Mouse (Mus musculus): ENCODE data around the gene 1700016C15Rik. TPM values are rescaled to one million over a fixed set of nuclear protein-coding genes. Genes with fewer than 3 reads are reported as not detected.
A peak's percentile ranks its signal among the peaks of the same experiment; 100 is the strongest.

1700016C15Rik gene
- 0.22 TPM in 1 of 2 replicates, not detected in the other for polyA plus RNA-seq (2012; rRNA removed)

DNA sequence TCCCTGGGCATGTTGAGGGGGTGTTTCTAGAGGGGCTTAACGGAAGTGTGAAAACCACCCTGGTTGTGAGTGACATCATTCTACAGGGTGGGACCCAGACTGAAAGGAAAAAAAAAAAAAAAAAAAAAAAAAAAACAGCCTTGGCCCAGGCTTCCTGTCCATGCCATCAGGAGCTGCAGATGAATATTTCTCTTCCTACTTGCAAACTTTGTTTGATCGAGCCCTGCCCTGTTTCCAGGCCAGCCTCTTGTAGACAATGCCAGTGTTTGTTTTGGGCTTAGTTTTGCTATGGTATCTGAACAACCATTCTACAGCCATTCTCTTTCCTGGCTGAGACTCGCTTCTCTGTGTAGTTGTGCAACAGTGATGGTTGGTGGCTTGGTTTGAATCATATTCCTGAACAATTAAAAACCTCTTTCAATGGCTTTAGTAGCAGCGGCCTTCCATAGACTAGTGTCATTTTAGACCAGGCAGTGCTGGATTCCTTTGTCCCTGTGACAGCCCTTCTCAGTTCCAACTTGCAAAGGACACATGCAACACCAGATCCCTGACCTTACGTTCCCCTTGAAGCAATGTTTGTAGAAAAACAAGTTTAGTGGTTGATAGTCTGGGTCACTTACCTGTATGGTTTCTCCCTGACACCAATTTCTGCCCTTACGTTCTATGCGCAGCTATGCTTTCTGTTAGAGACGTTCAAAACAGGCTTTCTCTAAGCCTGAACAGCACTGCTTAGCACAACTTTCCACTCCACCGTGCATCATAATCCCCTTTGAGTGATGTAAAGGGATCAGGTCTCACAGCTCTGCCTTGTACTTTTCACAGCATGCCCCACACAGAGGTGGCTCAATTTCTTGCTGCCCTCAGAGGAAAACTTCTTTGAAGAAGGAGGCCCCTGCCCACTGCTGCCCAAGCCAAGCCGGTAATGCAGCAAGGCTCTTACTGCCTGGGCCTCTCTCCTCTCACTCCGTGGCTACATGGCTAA is at the start of gene 1700016C15Rik:
Gene 1700016C15Rik, plus strand, starts transcription at position 772 of the 982 bp plus-strand sequence.
- 56% methylated on average over 11 of the region's 11 CpGs for WGBS
- Histone ChIP-seq H3K4me3 (replicated peaks; ENCODE audit: extremely low read depth, low read depth, low read length) (no peak within 1 kb of the TSS), H3K4me1 (ENCODE audit: control insufficient read depth, insufficient read depth, low read length) (peaks cover 7% of the 10 kb centered on the region; the same call in 1 of the 2 replicates)
- peak; percentile 34 for DNase-seq
- no peak for TF ChIP-seq POLR2A (IDR thresholded peaks at IDR 0.05; ENCODE audit: borderline replicate concordance, extremely low read depth, low read depth, low read length)
- no peak for TF ChIP-seq CTCF (IDR thresholded peaks at IDR 0.05; ENCODE audit: insufficient read depth, low read length)

DNA sequence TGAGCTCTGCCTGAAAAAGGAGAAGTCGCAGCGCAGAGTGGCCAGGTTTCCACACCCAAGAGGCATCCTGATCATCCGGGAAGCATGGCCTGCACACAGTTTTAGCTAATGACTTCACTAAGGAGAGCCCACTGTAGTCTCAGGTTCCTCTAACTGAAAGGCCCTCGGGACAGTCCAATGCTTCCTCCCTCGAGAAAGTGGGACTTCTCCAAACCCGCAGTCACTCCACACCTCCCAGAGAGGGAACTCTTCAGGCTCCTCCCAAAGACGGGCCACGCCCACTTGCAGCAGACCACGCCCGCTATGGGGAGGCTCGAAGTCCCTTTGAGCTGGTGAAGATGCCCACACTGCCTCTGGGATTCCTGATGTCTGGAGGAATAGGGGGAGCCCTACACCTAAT is 48.4 kb upstream of the 1700016C15Rik start:
- DNase-seq = no peak
- no peak for TF ChIP-seq CTCF (IDR thresholded peaks at IDR 0.05; ENCODE audit: insufficient read depth, low read length)
- no peak for TF ChIP-seq POLR2A (IDR thresholded peaks at IDR 0.05; ENCODE audit: borderline replicate concordance, extremely low read depth, low read depth, low read length)
- no peaks in the 10 kb centered on the region for H3K4me1 ChIP-seq (ENCODE audit: control insufficient read depth, insufficient read depth, low read length)
- WGBS = 67% methylated on average over 11 of the region's 11 CpGs
- no peak overlapping the region for H3K4me3 ChIP-seq (replicated peaks; ENCODE audit: extremely low read depth, low read depth, low read length)

DNA sequence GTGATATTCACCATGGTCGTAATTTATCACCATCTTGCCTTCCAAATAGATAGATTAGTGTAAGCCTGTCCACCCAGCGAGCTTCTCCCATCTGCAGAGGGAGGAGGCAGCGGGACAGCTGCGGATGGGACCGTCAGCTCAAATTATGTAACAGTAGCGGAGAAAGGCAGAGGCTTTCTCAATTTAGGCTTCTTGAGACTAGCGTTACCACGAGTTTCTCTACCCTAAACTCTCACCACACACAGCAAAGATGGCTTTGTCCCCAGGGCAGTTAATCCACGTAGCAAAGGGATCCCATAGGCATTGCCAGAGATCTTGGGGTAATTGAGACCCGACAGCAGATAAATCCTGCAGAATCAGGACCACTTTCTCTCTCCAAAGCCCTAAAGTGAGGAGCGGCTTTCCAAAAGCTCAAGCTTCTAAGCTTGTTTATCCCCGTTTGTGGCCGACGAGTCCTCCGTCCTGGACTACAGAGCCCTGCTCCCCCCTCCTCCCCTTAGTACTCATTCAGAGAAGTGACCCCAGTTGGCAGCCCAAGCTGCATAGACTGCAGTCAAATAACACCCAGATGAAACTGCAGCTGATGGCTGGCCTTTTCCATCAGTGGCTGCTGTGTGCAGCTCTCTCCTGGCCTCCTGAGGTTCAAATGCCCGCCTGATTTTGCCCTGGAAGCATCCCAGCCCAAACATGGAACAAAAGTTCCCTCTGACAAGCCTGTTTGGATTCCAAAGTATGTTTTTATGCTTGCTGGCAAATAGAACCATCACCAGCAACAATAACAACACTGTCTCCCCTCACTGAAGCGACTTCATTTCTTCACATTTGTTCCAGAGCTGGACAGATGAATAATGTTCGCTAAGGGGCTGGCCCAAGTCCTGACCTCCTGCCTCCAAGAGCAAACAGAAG is 45.4 kb upstream of the 1700016C15Rik start:
- WGBS = 68% methylated on average over 18 of the region's 18 CpGs
- no peaks in the 10 kb centered on the region for H3K4me1 ChIP-seq (ENCODE audit: control insufficient read depth, insufficient read depth, low read length)
- no peak overlapping the region for H3K4me3 ChIP-seq (replicated peaks; ENCODE audit: extremely low read depth, low read depth, low read length)
- no peak for DNase-seq
- TF ChIP-seq CTCF (IDR thresholded peaks at IDR 0.05; ENCODE audit: insufficient read depth, low read length) (no peak), POLR2A (IDR thresholded peaks at IDR 0.05; ENCODE audit: borderline replicate concordance, extremely low read depth, low read depth, low read length) (no peak)

DNA sequence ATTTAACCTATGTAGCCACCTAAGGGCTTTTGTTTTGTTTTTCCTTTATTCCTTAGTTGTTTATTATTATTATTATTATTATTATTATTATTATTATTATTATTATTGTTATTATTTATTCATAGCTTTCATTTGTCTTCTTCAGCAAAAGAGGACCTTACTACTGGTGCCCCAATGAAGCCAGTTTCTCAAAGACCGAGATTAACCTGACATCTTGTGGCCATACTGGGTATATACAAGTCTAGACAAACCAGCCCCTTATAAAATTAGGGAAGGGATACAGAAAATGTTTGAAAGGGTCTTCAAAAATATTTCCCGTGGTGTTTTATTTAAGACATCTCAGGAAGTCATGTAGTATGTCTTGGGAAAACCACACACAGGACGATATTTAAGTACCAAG is 44.7 kb upstream of the 1700016C15Rik start:
- no peak for TF ChIP-seq CTCF (IDR thresholded peaks at IDR 0.05; ENCODE audit: insufficient read depth, low read length)
- TF ChIP-seq POLR2A (IDR thresholded peaks at IDR 0.05; ENCODE audit: borderline replicate concordance, extremely low read depth, low read depth, low read length) = no peak
- 5% methylated on average over 3 of the region's 3 CpGs for WGBS
- no peak for DNase-seq
- Histone ChIP-seq H3K4me3 (replicated peaks; ENCODE audit: extremely low read depth, low read depth, low read length) (no peak overlapping the region), H3K4me1 (ENCODE audit: control insufficient read depth, insufficient read depth, low read length) (no peaks in the 10 kb centered on the region)

DNA sequence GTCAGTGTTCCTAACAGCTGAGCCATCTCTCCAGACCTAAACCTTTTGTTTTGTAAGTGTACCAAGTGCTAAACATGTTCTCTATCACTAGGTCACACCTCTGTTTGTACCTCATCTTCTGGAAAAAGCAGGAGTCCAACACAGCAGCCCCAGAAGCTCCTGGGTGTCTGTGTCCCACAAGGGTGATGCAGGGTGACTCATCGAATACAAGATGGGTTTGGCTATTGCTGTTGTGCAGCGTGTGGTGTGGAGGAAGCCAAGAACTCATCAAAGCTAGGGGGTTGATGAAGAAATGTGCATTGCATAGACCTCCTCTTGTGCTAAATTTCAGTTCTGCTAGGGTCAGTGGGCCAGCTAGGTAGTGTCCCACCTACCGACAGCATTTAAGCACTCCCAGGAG is 43.5 kb upstream of the 1700016C15Rik start:
- no peaks in the 10 kb centered on the region for H3K4me1 ChIP-seq (ENCODE audit: control insufficient read depth, insufficient read depth, low read length)
- DNase-seq = no peak
- no peak overlapping the region for H3K4me3 ChIP-seq (replicated peaks; ENCODE audit: extremely low read depth, low read depth, low read length)
- TF ChIP-seq POLR2A (IDR thresholded peaks at IDR 0.05; ENCODE audit: borderline replicate concordance, extremely low read depth, low read depth, low read length) (no peak), CTCF (IDR thresholded peaks at IDR 0.05; ENCODE audit: insufficient read depth, low read length) (no peak)
- WGBS = 53% methylated on average over 3 of the region's 3 CpGs

DNA sequence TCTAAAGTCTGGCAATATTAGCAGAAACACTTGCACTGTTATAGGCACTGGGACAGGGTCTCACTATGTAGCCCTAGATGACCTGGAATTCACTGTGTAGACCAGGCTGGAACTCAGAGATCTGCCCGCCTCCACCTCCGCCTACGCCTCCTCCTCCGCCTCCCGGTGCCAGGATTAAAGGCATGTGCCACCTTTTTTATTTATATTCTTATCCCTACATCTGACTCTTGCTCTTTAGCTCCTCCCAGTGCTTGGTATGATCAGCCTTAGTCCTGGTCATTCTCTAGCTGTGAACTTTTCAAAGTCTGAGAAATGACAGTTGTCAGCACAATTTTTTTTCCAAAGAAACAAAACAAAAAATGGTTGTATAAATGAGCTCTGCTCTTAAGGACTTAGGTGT is 42.6 kb upstream of the 1700016C15Rik start:
- Histone ChIP-seq H3K4me1 (ENCODE audit: control insufficient read depth, insufficient read depth, low read length) (no peaks in the 10 kb centered on the region), H3K4me3 (replicated peaks; ENCODE audit: extremely low read depth, low read depth, low read length) (no peak overlapping the region)
- DNase-seq = no peak
- TF ChIP-seq CTCF (IDR thresholded peaks at IDR 0.05; ENCODE audit: insufficient read depth, low read length) (no peak), POLR2A (IDR thresholded peaks at IDR 0.05; ENCODE audit: borderline replicate concordance, extremely low read depth, low read depth, low read length) (no peak)
- 68% methylated on average over 5 of the region's 5 CpGs for WGBS

DNA sequence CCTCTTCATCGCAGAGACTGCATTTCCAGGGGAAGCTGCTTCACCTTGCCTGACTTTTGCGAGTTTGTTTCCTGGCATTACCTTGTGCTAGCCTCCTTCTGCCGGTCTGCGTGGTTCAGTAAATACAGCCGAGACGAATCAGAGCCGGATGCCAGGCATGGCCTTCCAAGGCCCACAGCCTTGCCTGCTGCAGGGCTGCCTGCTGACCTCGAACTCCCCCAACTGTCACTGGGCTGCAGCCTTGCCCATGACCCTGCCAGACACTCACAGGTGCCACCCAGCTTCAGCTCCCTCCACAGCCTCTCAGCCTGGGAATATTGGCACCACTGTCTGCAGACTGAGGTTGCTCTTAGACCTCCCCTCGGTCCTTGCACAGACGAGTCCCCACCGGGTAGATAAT is 37.1 kb upstream of the 1700016C15Rik start:
- H3K4me3 ChIP-seq (replicated peaks; ENCODE audit: extremely low read depth, low read depth, low read length) = no peak overlapping the region
- no peaks in the 10 kb centered on the region for H3K4me1 ChIP-seq (ENCODE audit: control insufficient read depth, insufficient read depth, low read length)
- DNase-seq = no peak
- WGBS = 74% methylated on average over 11 of the region's 11 CpGs
- TF ChIP-seq CTCF (IDR thresholded peaks at IDR 0.05; ENCODE audit: insufficient read depth, low read length) (no peak), POLR2A (IDR thresholded peaks at IDR 0.05; ENCODE audit: borderline replicate concordance, extremely low read depth, low read depth, low read length) (no peak)

DNA sequence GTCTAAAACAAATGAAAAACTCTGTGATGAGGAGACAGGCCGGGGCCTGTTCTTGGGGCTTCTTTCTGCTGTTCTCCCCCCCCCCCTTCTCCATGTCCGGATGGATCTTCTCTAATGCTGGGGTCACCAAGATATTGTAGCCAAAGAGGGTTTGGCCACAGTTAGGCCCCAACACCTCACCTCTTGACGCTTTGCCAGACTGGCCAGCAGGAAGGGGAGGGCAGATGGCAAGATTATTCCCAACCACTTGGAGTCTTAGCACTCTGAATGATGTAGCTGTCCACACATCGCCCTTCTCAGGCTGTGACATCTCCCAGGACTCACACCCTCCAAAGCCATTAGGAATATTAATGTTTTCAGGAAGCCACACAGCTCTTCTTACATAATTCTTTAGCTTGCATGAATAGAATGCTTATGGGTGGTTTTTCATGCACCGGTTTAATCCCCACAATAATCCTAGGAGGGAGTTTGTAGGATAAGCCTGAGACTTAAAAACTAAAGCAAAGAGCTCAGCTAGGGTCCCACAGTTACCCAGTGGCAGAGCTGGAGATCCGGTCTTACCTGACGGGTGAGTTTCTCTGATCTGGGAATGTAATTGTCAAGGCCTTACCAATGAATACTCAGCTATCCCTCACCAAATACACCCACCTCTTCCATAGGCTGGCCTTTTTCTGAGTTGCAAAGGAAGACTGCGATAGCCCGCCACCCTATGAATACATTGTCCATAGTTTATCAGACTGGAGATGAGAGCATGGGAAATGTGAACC is 35.9 kb upstream of the 1700016C15Rik start:
- H3K4me3 ChIP-seq (replicated peaks; ENCODE audit: extremely low read depth, low read depth, low read length) = no peak overlapping the region
- TF ChIP-seq CTCF (IDR thresholded peaks at IDR 0.05; ENCODE audit: insufficient read depth, low read length) (no peak), POLR2A (IDR thresholded peaks at IDR 0.05; ENCODE audit: borderline replicate concordance, extremely low read depth, low read depth, low read length) (no peak)
- WGBS = 64% methylated on average over 9 of the region's 9 CpGs
- no peak for DNase-seq
- H3K4me1 ChIP-seq (ENCODE audit: control insufficient read depth, insufficient read depth, low read length) = no peaks in the 10 kb centered on the region

DNA sequence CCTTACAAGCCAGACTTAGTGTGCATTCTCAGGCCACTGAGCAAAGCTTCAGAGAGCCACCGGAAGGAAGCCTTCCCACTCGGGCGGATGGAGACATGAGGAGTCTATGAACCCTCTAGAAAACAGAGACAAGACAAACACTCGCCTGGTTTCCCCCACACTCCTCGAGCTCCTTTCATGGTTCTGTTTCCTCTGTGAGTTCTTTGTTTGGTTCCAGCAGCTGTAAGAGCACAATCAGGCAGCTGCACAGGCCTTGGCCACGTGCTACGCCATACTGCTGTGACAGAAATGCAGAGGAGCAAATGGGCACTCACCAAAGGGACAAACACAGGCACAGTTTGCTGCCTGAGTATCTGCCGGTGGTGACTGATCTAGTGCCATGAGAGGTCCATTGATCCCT is 29.1 kb upstream of the 1700016C15Rik start:
- DNase-seq = no peak
- H3K4me3 ChIP-seq (replicated peaks; ENCODE audit: extremely low read depth, low read depth, low read length) = no peak overlapping the region
- no peak for TF ChIP-seq POLR2A (IDR thresholded peaks at IDR 0.05; ENCODE audit: borderline replicate concordance, extremely low read depth, low read depth, low read length)
- TF ChIP-seq CTCF (IDR thresholded peaks at IDR 0.05; ENCODE audit: insufficient read depth, low read length) = no peak
- 66% methylated on average over 8 of the region's 8 CpGs for WGBS
- no peaks in the 10 kb centered on the region for H3K4me1 ChIP-seq (ENCODE audit: control insufficient read depth, insufficient read depth, low read length)
